Mouse (Mus musculus): ENCODE measurements around the gene B3galt4.

The B3galt4 gene

GRCm38 (mm10) chr17:33920282-33921097 is 30.8 kb downstream of the B3galt4 start:
- DNase-seq (ENCODE audit: low spot score in 2 of 2) = peak; percentile 92 to 94

DNA sequence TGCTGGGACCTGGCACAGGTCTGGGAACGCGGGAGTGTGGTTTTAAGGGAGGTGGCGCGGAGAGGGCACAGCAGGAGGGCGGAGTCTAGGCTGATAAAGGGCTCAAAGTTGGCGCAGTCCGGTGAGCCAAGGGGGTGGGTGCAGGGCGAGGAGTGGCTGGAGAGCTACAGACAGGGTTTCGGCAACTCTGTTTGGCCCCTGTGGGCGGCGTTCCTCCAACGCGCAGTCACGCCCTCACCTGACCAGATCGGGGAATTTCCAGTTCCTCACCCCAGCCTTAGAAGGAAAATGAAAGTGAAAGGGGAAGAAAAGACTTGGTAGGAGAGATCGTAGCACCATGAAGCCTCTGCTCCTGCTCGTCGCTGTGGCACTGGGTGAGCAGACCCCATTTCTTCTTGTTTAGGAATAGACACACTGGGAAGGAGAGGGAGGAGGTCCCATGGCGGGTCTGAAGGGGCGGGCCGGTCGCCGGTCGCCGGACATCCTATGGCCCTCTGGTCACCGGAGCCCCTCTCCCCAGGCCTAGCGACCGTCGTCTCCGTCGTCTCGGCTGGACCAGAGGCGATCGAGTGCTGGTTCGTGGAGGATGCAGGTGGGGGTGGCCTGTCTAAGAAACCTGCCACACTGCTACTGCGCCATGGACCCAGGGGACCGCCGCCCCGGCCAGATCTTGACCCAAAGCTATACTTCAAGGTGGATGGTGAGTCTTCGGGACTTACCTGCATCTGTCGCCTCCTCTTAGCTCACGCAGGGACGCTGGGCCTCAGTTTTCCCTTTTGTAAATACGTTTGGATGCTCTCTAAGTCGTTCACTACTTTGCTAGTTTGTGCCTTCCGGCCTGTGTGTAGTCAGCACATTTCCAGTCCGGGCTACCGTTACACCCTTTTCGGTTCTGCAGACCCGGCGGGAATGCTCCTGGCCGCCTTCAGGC is 31.7 kb downstream of the B3galt4 start:
- peak; percentile 80 to 90 for DNase-seq (ENCODE audit: low spot score in 2 of 2)

DNA sequence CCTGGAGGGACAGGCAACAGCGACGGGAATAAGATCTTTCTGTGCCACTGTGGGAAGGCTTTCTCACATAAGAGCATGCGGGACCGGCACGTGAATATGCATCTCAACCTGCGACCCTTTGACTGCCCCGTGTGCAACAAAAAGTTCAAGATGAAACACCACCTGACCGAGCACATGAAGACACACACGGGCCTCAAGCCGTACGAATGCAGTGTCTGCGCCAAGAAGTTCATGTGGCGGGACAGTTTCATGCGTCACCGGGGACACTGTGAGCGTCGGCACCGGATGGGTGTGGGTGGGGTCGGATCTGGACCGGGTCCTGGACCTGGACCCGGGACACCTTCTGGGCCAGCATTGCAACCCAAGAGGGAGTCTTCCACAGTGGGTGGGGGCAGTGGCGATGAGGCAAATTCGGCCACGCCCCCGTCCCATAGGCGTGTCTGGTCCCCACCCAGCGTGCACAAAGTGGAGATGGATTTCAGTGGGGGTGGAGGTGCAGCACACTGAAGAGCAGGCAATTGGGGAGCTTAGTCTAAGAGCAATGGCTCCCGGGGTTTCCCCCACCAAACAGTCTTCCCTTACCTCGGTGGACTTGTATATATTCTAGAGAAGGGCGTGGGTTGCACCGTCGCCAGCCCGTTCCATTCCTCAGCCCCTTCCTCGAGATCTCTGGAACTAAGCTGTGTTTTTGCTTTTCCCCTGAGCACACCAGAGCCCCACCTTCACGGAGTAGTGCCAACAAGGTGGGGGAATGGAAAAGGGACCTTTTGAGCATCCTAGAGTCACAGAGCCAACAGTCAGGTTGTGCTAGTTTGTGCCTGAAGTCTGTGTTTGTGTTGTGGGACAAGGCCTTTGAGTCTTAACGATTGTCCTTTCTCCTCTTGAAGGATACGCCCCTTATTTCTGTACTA is 32.7 kb downstream of the B3galt4 start:
- DNase-seq (ENCODE audit: low spot score in 2 of 2) = peak; percentile 39 to 65

- DNase-seq (ENCODE audit: low spot score in 2 of 2) = no peak
Measured at GRCm38 (mm10) chr17:33917656-33918292, 33.5 kb downstream of the B3galt4 start.

- DNase-seq (ENCODE audit: low spot score in 2 of 2) = no peak
Measured at GRCm38 (mm10) chr17:33916847-33917655, 34.2 kb downstream of the B3galt4 start.

GRCm38 (mm10) chr17:33916294-33916693 is 35.0 kb downstream of the B3galt4 start:
- no peak for DNase-seq (ENCODE audit: low spot score in 2 of 2)

DNA sequence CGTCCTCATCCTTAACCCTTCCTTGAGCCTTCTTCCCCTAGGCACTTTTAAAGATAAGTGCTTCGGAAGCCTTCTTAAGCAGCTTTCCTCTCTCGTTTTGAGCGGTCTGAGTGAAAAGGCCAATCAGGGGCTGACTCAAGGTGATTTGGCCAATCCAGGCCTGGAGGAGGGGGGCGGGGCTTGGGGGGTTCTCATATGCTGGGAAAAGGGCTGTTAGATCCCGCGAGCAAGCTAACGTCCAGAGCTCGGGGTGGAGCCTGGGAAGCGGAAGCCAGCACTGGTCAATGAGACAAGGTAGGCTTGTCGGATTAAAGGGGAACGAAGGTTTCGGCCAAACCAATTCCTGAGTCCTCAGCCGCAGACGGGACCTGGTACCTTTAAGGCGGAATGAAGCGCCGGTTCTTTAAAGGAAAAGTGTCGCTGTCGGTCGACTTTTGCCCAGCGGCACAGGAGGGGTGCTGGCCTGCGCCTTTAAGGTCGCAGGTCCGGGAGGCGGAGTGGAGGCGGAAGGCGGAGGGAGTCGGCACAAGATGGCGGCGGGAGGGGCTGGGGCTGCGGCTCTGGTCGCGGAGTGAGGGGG is 35.5 kb downstream of the B3galt4 start, which contains the start of the genes Tapbp and Zbtb22:
Gene Tapbp (plus strand): TSS at position 229 of the 580 bp plus-strand sequence.
Gene Zbtb22 (plus strand): TSS at position 234 of the 580 bp plus-strand sequence.
- peak; percentile 89 to 95 for DNase-seq (ENCODE audit: low spot score in 2 of 2)

- no peak for DNase-seq (ENCODE audit: low spot score in 2 of 2)
Measured at GRCm38 (mm10) chr17:33914969-33915391, 36.3 kb downstream of the B3galt4 start.

- no peak for DNase-seq (ENCODE audit: low spot score in 2 of 2)
Measured at GRCm38 (mm10) chr17:33913905-33914304, 37.4 kb downstream of the B3galt4 start.

GRCm38 (mm10) chr17:33913264-33913663 is 38.0 kb downstream of the B3galt4 start:
- DNase-seq (ENCODE audit: low spot score in 2 of 2) = no peak

DNA sequence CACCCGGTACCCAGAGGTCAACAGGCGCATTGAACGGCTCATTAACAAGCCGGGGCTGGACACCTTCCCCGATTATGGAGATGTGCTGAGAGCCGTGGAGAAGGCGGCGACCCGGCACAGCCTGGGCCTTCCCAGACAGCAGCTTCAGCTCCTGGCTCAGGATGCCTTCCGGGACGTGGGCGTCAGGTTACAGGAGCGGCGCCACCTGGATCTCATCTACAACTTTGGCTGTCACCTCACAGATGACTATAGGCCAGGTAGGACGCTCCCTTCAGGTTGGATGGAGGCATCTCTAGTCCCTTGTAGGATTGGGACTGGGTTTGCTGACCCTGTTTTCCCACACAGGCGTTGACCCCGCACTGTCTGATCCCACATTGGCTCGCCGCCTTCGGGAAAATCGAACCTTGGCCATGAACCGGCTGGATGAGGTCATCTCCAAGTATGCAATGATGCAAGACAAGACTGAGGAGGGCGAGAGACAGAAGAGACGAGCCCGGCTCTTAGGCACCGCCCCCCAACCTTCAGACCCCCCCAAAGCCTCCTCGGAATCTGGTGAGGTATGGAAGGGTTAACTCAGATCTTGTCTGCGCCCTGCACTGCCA is 39.4 kb downstream of the B3galt4 start:
- DNase-seq (ENCODE audit: low spot score in 2 of 2) = no peak

- DNase-seq (ENCODE audit: low spot score in 2 of 2) = no peak
Measured at GRCm38 (mm10) chr17:33911052-33911812, 40.1 kb downstream of the B3galt4 start.

- no peak for DNase-seq (ENCODE audit: low spot score in 2 of 2)
Measured at GRCm38 (mm10) chr17:33910346-33911051, 40.8 kb downstream of the B3galt4 start.

DNA sequence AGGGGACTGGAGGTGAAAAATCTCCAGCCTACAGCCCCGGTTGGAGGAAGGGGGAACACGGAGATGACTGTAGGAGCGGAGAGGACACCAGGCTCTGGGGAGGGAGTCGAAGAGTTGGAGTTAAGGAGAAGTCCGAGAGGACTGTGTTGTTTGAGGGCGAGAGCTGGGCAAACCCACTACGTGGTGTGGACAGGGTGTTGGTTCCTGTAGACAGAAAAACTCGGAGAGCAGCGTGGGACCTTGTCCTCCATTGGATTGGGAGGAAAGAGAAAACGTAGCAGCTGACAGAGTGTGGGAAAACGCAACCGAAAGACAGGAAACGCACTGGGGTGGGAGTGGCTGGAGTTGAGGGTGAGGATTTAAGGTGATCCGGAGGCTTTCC is 41.4 kb downstream of the B3galt4 start:
- peak in 1 of 2 experiments; percentile 53 for DNase-seq (ENCODE audit: low spot score in 2 of 2)

DNA sequence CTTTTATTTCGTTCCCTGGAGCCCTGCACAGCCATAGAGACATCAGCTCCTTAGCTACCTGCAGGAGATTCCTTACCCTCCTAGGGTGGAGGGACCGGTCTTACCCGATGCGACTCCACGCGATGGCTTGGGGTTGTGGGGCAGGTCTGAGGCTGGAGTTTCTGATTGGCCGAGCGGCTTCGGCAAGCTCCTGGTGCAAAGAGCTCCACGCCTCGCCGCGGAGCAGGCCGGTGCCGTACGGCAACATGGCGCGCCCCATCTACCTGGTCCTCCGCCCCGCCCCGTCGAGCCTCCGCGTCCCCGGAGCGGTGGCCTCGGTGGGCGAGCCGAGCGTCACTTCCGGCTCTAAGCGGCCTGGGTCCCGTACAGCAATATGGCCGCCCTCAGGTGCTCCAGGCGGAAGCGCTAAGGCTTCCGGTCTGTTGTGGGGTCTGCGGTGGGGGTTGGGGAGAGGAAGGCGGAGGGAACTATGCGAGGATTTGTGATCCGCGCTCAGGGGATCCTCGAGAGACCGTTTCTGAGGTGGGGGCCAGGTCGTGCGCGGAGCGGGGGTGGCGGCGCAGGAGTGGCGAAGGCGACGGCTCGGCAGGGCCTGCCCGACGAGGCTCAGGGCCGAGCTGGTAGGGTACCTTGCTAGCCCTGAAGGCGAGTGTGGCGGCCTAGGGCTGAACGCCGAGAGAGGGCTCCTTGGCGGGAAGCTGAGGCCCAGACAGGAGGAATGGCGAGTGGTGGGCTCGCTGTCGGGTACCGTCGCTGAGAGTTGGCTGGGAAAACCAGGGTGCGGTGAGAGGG is 42.0 kb downstream of the B3galt4 start, which contains the start of gene Daxx:
Gene Daxx (plus strand): TSS at position 338 of the 792 bp plus-strand sequence.
- peak; percentile 99 for DNase-seq (ENCODE audit: low spot score in 2 of 2)

DNA sequence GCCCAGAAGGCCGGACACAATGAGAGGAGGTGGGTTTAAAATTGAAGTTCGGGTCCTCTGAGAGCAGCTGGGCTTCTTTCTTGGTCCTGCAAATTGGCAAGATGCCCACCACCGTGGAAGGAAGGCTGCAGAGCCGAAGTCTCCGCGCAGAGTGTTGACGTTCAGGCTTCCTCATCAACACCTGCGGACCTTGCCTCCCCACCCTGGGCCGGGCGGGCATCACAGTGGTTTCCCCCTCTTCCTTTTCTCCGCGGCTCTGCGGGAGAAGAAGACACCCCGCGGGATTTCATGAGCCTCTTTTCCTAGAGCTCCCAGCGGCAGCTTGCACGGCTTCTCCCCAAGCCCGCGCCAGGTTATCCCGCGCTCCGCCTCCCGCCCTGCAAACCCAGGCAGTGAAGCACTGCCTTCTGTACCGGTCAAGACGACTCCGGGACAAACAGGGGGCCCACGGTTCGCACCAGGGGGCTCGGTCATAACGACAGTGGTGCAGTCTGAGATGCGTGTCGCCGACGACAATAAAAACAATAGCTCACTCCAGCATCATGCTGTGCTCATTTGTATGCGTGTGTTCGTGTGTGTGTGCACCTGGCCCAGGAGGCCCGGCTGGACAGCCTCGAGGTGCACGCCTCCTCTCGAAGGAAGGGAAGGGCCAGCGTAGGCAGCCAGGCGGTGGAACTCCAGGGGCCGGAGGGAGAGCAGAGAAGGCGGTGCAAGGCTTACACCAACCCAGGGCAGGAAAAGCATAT is 42.8 kb downstream of the B3galt4 start:
- peak; percentile 64 to 71 for DNase-seq (ENCODE audit: low spot score in 2 of 2)
